Mouse (Mus musculus) retina, postnatal 7 days (tissue): ENCODE data around the gene Cuedc2.

Source experiments
- DNase-seq: peaks from one replicate; pipeline ENCODE4 v3.0.0-alpha.2; 2012; ENCODE audit warnings: low read depth, low spot score

The Cuedc2 gene

GRCm38 (mm10) chr19:46321101-46321943, 17.2 kb downstream of the Cuedc2 start:
- DNase-seq = no peak

GRCm38 (mm10) chr19:46320076-46320785, 18.3 kb downstream of the Cuedc2 start:
- no peak for DNase-seq

GRCm38 (mm10) chr19:46318586-46319378, 19.7 kb downstream of the Cuedc2 start:
- no peak for DNase-seq

- no peak for DNase-seq
Measured at GRCm38 (mm10) chr19:46318031-46318471, 20.5 kb downstream of the Cuedc2 start.

- DNase-seq = no peak
Measured at GRCm38 (mm10) chr19:46317546-46317885, 21.0 kb downstream of the Cuedc2 start.

GRCm38 (mm10) chr19:46316846-46317545, 21.5 kb downstream of the Cuedc2 start:
- DNase-seq = no peak

- no peak for DNase-seq
Measured at GRCm38 (mm10) chr19:46315752-46316610, 22.5 kb downstream of the Cuedc2 start.

- no peak for DNase-seq
Measured at GRCm38 (mm10) chr19:46314872-46315742, 23.4 kb downstream of the Cuedc2 start.

GRCm38 (mm10) chr19:46314151-46314601, 24.3 kb downstream of the Cuedc2 start:
- DNase-seq = no peak

- DNase-seq = no peak
Measured at GRCm38 (mm10) chr19:46313591-46313990, 24.9 kb downstream of the Cuedc2 start.

- DNase-seq = no peak
Measured at GRCm38 (mm10) chr19:46313116-46313515, 25.4 kb downstream of the Cuedc2 start.

GRCm38 (mm10) chr19:46312566-46312965, 25.9 kb downstream of the Cuedc2 start:
- DNase-seq = no peak

- DNase-seq = no peak
Measured at GRCm38 (mm10) chr19:46311341-46311740, 27.2 kb downstream of the Cuedc2 start.

- DNase-seq = no peak
Measured at GRCm38 (mm10) chr19:46310312-46310865, 28.1 kb downstream of the Cuedc2 start.

- no peak for DNase-seq
Measured at GRCm38 (mm10) chr19:46309651-46310305, 28.7 kb downstream of the Cuedc2 start.

- DNase-seq = peak; percentile 83
Measured at GRCm38 (mm10) chr19:46308706-46309435, 29.6 kb downstream of the Cuedc2 start.

- DNase-seq = no peak
Measured at GRCm38 (mm10) chr19:46308303-46308702, 30.2 kb downstream of the Cuedc2 start.

GRCm38 (mm10) chr19:46307781-46308180, 30.7 kb downstream of the Cuedc2 start:
- no peak for DNase-seq
